Mouse (Mus musculus): ENCODE data around the gene Parvg. TPM values are rescaled to one million over a fixed set of nuclear protein-coding genes. Genes with fewer than 3 reads are reported as not detected.

Gene Parvg
- polyA plus RNA-seq (2015; fragmentation: Nextera tagmentation; extraction: Ambion mirVana) = 8.3 and 21.6 TPM in 2 replicates

GRCm38 (mm10) chr15:84323966-84324869 is at the start of gene Parvg:
Gene Parvg (plus strand): TSS chr15:84324026.
- no peaks in the 10 kb centered on the region for H3K9me3 ChIP-seq (replicated peaks; ENCODE audit: control insufficient read depth, low read length)
- peak within 1 kb of the TSS; percentile 31 for H3K4me2 ChIP-seq (ENCODE audit: low read depth, low read length)
- H3K9ac ChIP-seq (ENCODE audit: low read length) = peak within 1 kb of the TSS; percentile 60
- peak within 1 kb of the TSS; percentile 57; the same call in 1 of the 2 replicates for H3K27ac ChIP-seq (ENCODE audit: low read length)
- WGBS = 69% methylated on average over 10 of the region's 10 CpGs
- peak within 1 kb of the TSS; percentile 46 for H3K4me3 ChIP-seq (ENCODE audit: low read length)
- peaks cover 3% of the 10 kb centered on the region; the same call in 1 of the 2 replicates for H3K27me3 ChIP-seq (ENCODE audit: control insufficient read depth, insufficient read depth, low read length)
- no peaks in the 10 kb centered on the region for H3K36me3 ChIP-seq (ENCODE audit: control insufficient read depth, insufficient read depth)
- no peaks in the 10 kb centered on the region for H3K4me1 ChIP-seq (ENCODE audit: control insufficient read depth, insufficient read depth, low read length)
- no peak for ATAC-seq (replicated peaks; ENCODE audit: extremely low read depth, insufficient read depth, low FRiP score)

GRCm38 (mm10) chr15:84276066-84276465 is 47.8 kb upstream of the Parvg start:
- no peak for ATAC-seq (replicated peaks; ENCODE audit: extremely low read depth, insufficient read depth, low FRiP score)
- Histone ChIP-seq H3K27me3 (ENCODE audit: control insufficient read depth, insufficient read depth, low read length) (no peaks in the 10 kb centered on the region), H3K36me3 (ENCODE audit: control insufficient read depth, insufficient read depth) (peaks cover 36% of the 10 kb centered on the region), H3K9me3 (replicated peaks; ENCODE audit: control insufficient read depth, low read length) (peaks cover 3% of the 10 kb centered on the region; the same call in 1 of the 2 replicates), H3K9ac (ENCODE audit: low read length) (no peak overlapping the region), H3K4me2 (ENCODE audit: low read depth, low read length) (no peak overlapping the region), H3K4me3 (ENCODE audit: low read length) (no peak overlapping the region), H3K27ac (ENCODE audit: low read length) (no peak overlapping the region), H3K4me1 (ENCODE audit: control insufficient read depth, insufficient read depth, low read length) (0 out of 2 replicates have a peak, but pooled peaks cover 4% of the 10 kb centered on the region)
- 91% methylated on average over 4 of the region's 4 CpGs for WGBS

- WGBS = 83% methylated on average over 7 of the region's 7 CpGs
- Histone ChIP-seq H3K27ac (ENCODE audit: low read length) (no peak overlapping the region), H3K4me2 (ENCODE audit: low read depth, low read length) (no peak overlapping the region), H3K9me3 (replicated peaks; ENCODE audit: control insufficient read depth, low read length) (peaks cover 3% of the 10 kb centered on the region; the same call in 1 of the 2 replicates), H3K4me1 (ENCODE audit: control insufficient read depth, insufficient read depth, low read length) (no peaks in the 10 kb centered on the region), H3K27me3 (ENCODE audit: control insufficient read depth, insufficient read depth, low read length) (no peaks in the 10 kb centered on the region), H3K4me3 (ENCODE audit: low read length) (no peak overlapping the region), H3K36me3 (ENCODE audit: control insufficient read depth, insufficient read depth) (peaks cover 33% of the 10 kb centered on the region), H3K9ac (ENCODE audit: low read length) (no peak overlapping the region)
- no peak for ATAC-seq (replicated peaks; ENCODE audit: extremely low read depth, insufficient read depth, low FRiP score)
These were observed 45.7 kb upstream of the Parvg start for GRCm38 (mm10) chr15:84278091-84278490.

GRCm38 (mm10) chr15:84278656-84279055 is 45.2 kb upstream of the Parvg start:
- no peak overlapping the region for H3K4me3 ChIP-seq (ENCODE audit: low read length)

GRCm38 (mm10) chr15:84280309-84280708 is 43.5 kb upstream of the Parvg start:
- H3K9ac ChIP-seq (ENCODE audit: low read length) = no peak overlapping the region
- H3K4me1 ChIP-seq (ENCODE audit: control insufficient read depth, insufficient read depth, low read length) = no peaks in the 10 kb centered on the region
- H3K9me3 ChIP-seq (replicated peaks; ENCODE audit: control insufficient read depth, low read length) = no peaks in the 10 kb centered on the region
- H3K36me3 ChIP-seq (ENCODE audit: control insufficient read depth, insufficient read depth) = peaks cover 25% of the 10 kb centered on the region
- 78% methylated on average over 8 of the region's 8 CpGs for WGBS
- no peak overlapping the region for H3K4me2 ChIP-seq (ENCODE audit: low read depth, low read length)
- no peak overlapping the region for H3K27ac ChIP-seq (ENCODE audit: low read length)
- no peaks in the 10 kb centered on the region for H3K27me3 ChIP-seq (ENCODE audit: control insufficient read depth, insufficient read depth, low read length)
- H3K4me3 ChIP-seq (ENCODE audit: low read length) = no peak overlapping the region
- no peak for ATAC-seq (replicated peaks; ENCODE audit: extremely low read depth, insufficient read depth, low FRiP score)

More at GRCm38 (mm10) chr15:84278656-84279055, 45.2 kb upstream of the Parvg start:
- H3K4me2 ChIP-seq (ENCODE audit: low read depth, low read length) = no peak overlapping the region
- peaks cover 3% of the 10 kb centered on the region; the same call in 1 of the 2 replicates for H3K9me3 ChIP-seq (replicated peaks; ENCODE audit: control insufficient read depth, low read length)
- ATAC-seq (replicated peaks; ENCODE audit: extremely low read depth, insufficient read depth, low FRiP score) = no peak
- no peaks in the 10 kb centered on the region for H3K27me3 ChIP-seq (ENCODE audit: control insufficient read depth, insufficient read depth, low read length)
- H3K4me1 ChIP-seq (ENCODE audit: control insufficient read depth, insufficient read depth, low read length) = no peaks in the 10 kb centered on the region
- no peak overlapping the region for H3K27ac ChIP-seq (ENCODE audit: low read length)
- WGBS = 74% methylated on average over 7 of the region's 7 CpGs
- H3K9ac ChIP-seq (ENCODE audit: low read length) = no peak overlapping the region
- peaks cover 33% of the 10 kb centered on the region for H3K36me3 ChIP-seq (ENCODE audit: control insufficient read depth, insufficient read depth)

- H3K4me2 ChIP-seq (ENCODE audit: low read depth, low read length) = no peak overlapping the region
- H3K9ac ChIP-seq (ENCODE audit: low read length) = no peak overlapping the region
- 73% methylated on average over 11 of the region's 11 CpGs for WGBS
- no peak overlapping the region for H3K4me3 ChIP-seq (ENCODE audit: low read length)
- peaks cover 25% of the 10 kb centered on the region for H3K36me3 ChIP-seq (ENCODE audit: control insufficient read depth, insufficient read depth)
- no peaks in the 10 kb centered on the region for H3K27me3 ChIP-seq (ENCODE audit: control insufficient read depth, insufficient read depth, low read length)
- no peaks in the 10 kb centered on the region for H3K9me3 ChIP-seq (replicated peaks; ENCODE audit: control insufficient read depth, low read length)
- no peak for ATAC-seq (replicated peaks; ENCODE audit: extremely low read depth, insufficient read depth, low FRiP score)
- no peaks in the 10 kb centered on the region for H3K4me1 ChIP-seq (ENCODE audit: control insufficient read depth, insufficient read depth, low read length)
- H3K27ac ChIP-seq (ENCODE audit: low read length) = no peak overlapping the region
These were observed 43.0 kb upstream of the Parvg start for GRCm38 (mm10) chr15:84280712-84281347.

- no peak overlapping the region for H3K4me2 ChIP-seq (ENCODE audit: low read depth, low read length)
- no peak overlapping the region for H3K4me3 ChIP-seq (ENCODE audit: low read length)
- ATAC-seq (replicated peaks; ENCODE audit: extremely low read depth, insufficient read depth, low FRiP score) = no peak
- no peaks in the 10 kb centered on the region for H3K27me3 ChIP-seq (ENCODE audit: control insufficient read depth, insufficient read depth, low read length)
- no peak overlapping the region for H3K9ac ChIP-seq (ENCODE audit: low read length)
- H3K4me1 ChIP-seq (ENCODE audit: control insufficient read depth, insufficient read depth, low read length) = no peaks in the 10 kb centered on the region
- peaks cover 20% of the 10 kb centered on the region for H3K36me3 ChIP-seq (ENCODE audit: control insufficient read depth, insufficient read depth)
- 77% methylated on average over 20 of the region's 20 CpGs for WGBS
- no peak overlapping the region for H3K27ac ChIP-seq (ENCODE audit: low read length)
- no peaks in the 10 kb centered on the region for H3K9me3 ChIP-seq (replicated peaks; ENCODE audit: control insufficient read depth, low read length)
These were observed 41.4 kb upstream of the Parvg start for GRCm38 (mm10) chr15:84282206-84283085.

- H3K4me2 ChIP-seq (ENCODE audit: low read depth, low read length) = no peak overlapping the region
- H3K36me3 ChIP-seq (ENCODE audit: control insufficient read depth, insufficient read depth) = peaks cover 15% of the 10 kb centered on the region
- H3K9me3 ChIP-seq (replicated peaks; ENCODE audit: control insufficient read depth, low read length) = no peaks in the 10 kb centered on the region
- ATAC-seq (replicated peaks; ENCODE audit: extremely low read depth, insufficient read depth, low FRiP score) = no peak
- no peaks in the 10 kb centered on the region for H3K27me3 ChIP-seq (ENCODE audit: control insufficient read depth, insufficient read depth, low read length)
- no peak overlapping the region for H3K27ac ChIP-seq (ENCODE audit: low read length)
- no peaks in the 10 kb centered on the region for H3K4me1 ChIP-seq (ENCODE audit: control insufficient read depth, insufficient read depth, low read length)
- H3K4me3 ChIP-seq (ENCODE audit: low read length) = no peak overlapping the region
- 75% methylated on average over 5 of the region's 5 CpGs for WGBS
- no peak overlapping the region for H3K9ac ChIP-seq (ENCODE audit: low read length)
These were observed 39.8 kb upstream of the Parvg start for GRCm38 (mm10) chr15:84284059-84284458.
